Mouse (Mus musculus) midbrain, embryonic 16.5 days (tissue): ENCODE measurements around the gene Cct8. TPM values are rescaled to one million over a fixed set of nuclear protein-coding genes. Genes with fewer than 3 reads are reported as not detected.

Source experiments
- ATAC-seq: fragments of 200-750 bp; cut with Nextera tagmentation; 2 replicates; pipeline ENCODE4 v1.8.0; 2017; ENCODE audit warnings: moderate TSS enrichment
- H3K27ac ChIP-seq: fragments of 300-500 bp; sonication (generic); 2 replicates; pipeline ENCODE4 v1.5.1; 2014; ENCODE audit warnings: mild to moderate bottlenecking, low read length, mixed read lengths
- H3K27me3 ChIP-seq: fragments of 300-500 bp; sonication (generic); 2 replicates; pipeline ENCODE4 v1.6.1; 2014; ENCODE audit warnings: low read depth, low read length, mixed read lengths; ENCODE audit not compliant: control insufficient read depth, insufficient read depth
- H3K36me3 ChIP-seq: fragments of 300-500 bp; sonication (generic); 2 replicates; pipeline ENCODE4 v1.6.1; 2014; ENCODE audit warnings: mild to moderate bottlenecking, low read length, moderate library complexity, mixed read lengths; ENCODE audit not compliant: control insufficient read depth, insufficient read depth
- H3K4me1 ChIP-seq: fragments of 300-500 bp; sonication (generic); 2 replicates; pipeline ENCODE4 v1.6.1; 2014; ENCODE audit warnings: mild to moderate bottlenecking, low read length, mixed read lengths; ENCODE audit not compliant: control insufficient read depth, insufficient read depth
- H3K4me2 ChIP-seq: fragments of 300-500 bp; sonication (generic); 2 replicates; pipeline ENCODE4 v1.6.1; 2014; ENCODE audit warnings: mild to moderate bottlenecking, low read length, mixed read lengths
- H3K4me3 ChIP-seq: fragments of 300-500 bp; sonication (generic); 2 replicates; pipeline ENCODE4 v1.5.1; 2014; ENCODE audit warnings: low read depth, mild to moderate bottlenecking, low read length, moderate library complexity, mixed read lengths
- H3K9ac ChIP-seq: fragments of 300-500 bp; sonication (generic); 2 replicates; pipeline ENCODE4 v1.6.1; 2014; ENCODE audit warnings: low read depth, low read length, mixed read lengths
- H3K9me3 ChIP-seq: fragments of 300-500 bp; sonication (generic); replicated peaks from 2 replicates; pipeline ENCODE4 v1.6.1; 2014; ENCODE audit warnings: mild to moderate bottlenecking, low read length, mixed read lengths; ENCODE audit not compliant: control insufficient read depth, poor library complexity, severe bottlenecking
- WGBS: fragments of 180-500 bp; shearing (Covaris S2); extraction: QIAGEN DNeasy Blood & Tissue Kit; methylation state at CpG from one replicate; pipeline ENCODE4 v1.1.7; 2014; 5-methylcytosine and 5-hydroxymethylcytosine counted together
- polyA plus RNA-seq: library from polyadenylated mRNA; unstranded; fragments of >200 nt; fragmentation: Nextera tagmentation; extraction: Ambion mirVana; gene quantifications from 2 replicates; pipeline ENCODE4 v1.2.1, GENCODE M21; 2015

Gene Cct8
- polyA plus RNA-seq, 1 experiment from 2014 or later = 401 TPM

- Histone ChIP-seq H3K36me3 (no peaks in the 10 kb centered on the region), H3K9ac (peak within 1 kb of the TSS; percentile 95), H3K4me2 (peak within 1 kb of the TSS; percentile 83), H3K27me3 (no peaks in the 10 kb centered on the region), H3K4me1 (peaks cover 15% of the 10 kb centered on the region), H3K4me3 (peak within 1 kb of the TSS; percentile 84), H3K9me3 (no peaks in the 10 kb centered on the region), H3K27ac (peak within 1 kb of the TSS; percentile 97)
- 1% methylated on average over 38 of the region's 38 CpGs for WGBS
- ATAC-seq = peak; percentile 97
Observed at GRCm38 (mm10) chr16:87440184-87440686, 55.4 kb downstream of the Cct8 start, which contains the start of gene Rwdd2b. Gene Rwdd2b (minus strand): TSS chr16:87440573.

- H3K27ac ChIP-seq = no peak overlapping the region
- no peaks in the 10 kb centered on the region for H3K9me3 ChIP-seq
- H3K36me3 ChIP-seq = no peaks in the 10 kb centered on the region
- no peak for ATAC-seq
- 87% methylated on average over 8 of the region's 8 CpGs for WGBS
- H3K9ac ChIP-seq = no peak overlapping the region
- H3K4me3 ChIP-seq = no peak overlapping the region
- H3K4me2 ChIP-seq = no peak overlapping the region
- no peaks in the 10 kb centered on the region for H3K27me3 ChIP-seq
- peaks cover 15% of the 10 kb centered on the region for H3K4me1 ChIP-seq
Observed at GRCm38 (mm10) chr16:87438697-87439096, 57.0 kb downstream of the Cct8 start.

- no peak for ATAC-seq
- Histone ChIP-seq H3K9me3 (no peaks in the 10 kb centered on the region), H3K4me2 (no peak overlapping the region), H3K27me3 (no peaks in the 10 kb centered on the region), H3K4me1 (peaks cover 15% of the 10 kb centered on the region), H3K4me3 (no peak overlapping the region), H3K36me3 (no peaks in the 10 kb centered on the region), H3K9ac (no peak overlapping the region), H3K27ac (no peak overlapping the region)
- 95% methylated on average over 21 of the region's 21 CpGs for WGBS
Observed at GRCm38 (mm10) chr16:87437096-87437495, 58.6 kb downstream of the Cct8 start.

GRCm38 (mm10) chr16:87435411-87436205 is 60.1 kb downstream of the Cct8 start:
- ATAC-seq = no peak
- H3K9me3 ChIP-seq = no peaks in the 10 kb centered on the region

GRCm38 (mm10) chr16:87434946-87435345 is 60.7 kb downstream of the Cct8 start:
- 87% methylated on average over 6 of the region's 6 CpGs for WGBS
- H3K27ac ChIP-seq = no peak overlapping the region
- ATAC-seq = no peak

More at GRCm38 (mm10) chr16:87435411-87436205, 60.1 kb downstream of the Cct8 start:
- no peaks in the 10 kb centered on the region for H3K27me3 ChIP-seq
- no peaks in the 10 kb centered on the region for H3K36me3 ChIP-seq
- H3K4me2 ChIP-seq = no peak overlapping the region
- no peak overlapping the region for H3K9ac ChIP-seq
- no peak overlapping the region for H3K27ac ChIP-seq
- 88% methylated on average over 13 of the region's 13 CpGs for WGBS
- H3K4me1 ChIP-seq = peaks cover 9% of the 10 kb centered on the region
- H3K4me3 ChIP-seq = no peak overlapping the region

GRCm38 (mm10) chr16:87434266-87434665 is 61.4 kb downstream of the Cct8 start:
- Histone ChIP-seq H3K27me3 (no peaks in the 10 kb centered on the region), H3K9ac (no peak overlapping the region), H3K9me3 (no peaks in the 10 kb centered on the region), H3K4me3 (no peak overlapping the region), H3K36me3 (no peaks in the 10 kb centered on the region), H3K4me2 (no peak overlapping the region), H3K4me1 (peaks cover 5% of the 10 kb centered on the region), H3K27ac (no peak overlapping the region)
- WGBS = 96% methylated on average over 7 of the region's 7 CpGs
- ATAC-seq = no peak

More at GRCm38 (mm10) chr16:87434946-87435345, 60.7 kb downstream of the Cct8 start:
- Histone ChIP-seq H3K4me2 (no peak overlapping the region), H3K27me3 (no peaks in the 10 kb centered on the region), H3K9me3 (no peaks in the 10 kb centered on the region), H3K4me3 (no peak overlapping the region), H3K36me3 (no peaks in the 10 kb centered on the region), H3K9ac (no peak overlapping the region), H3K4me1 (peaks cover 11% of the 10 kb centered on the region)

Other genes starting within 250 kb of the Cct8 start
- gene N6amt1, start 141.7 kb downstream of the Cct8 start, polyA plus RNA-seq = 18.2 and 18.8 TPM in 2 replicates
- 23.7 and 28.7 TPM in 2 replicates for gene Ltn1, start 63.3 kb downstream of the Cct8 start, polyA plus RNA-seq
- gene Rwdd2b, start 55.3 kb downstream of the Cct8 start, polyA plus RNA-seq = 14.9 and 15.6 TPM in 2 replicates
- gene Usp16, start 41.2 kb downstream of the Cct8 start, polyA plus RNA-seq = 44.4 and 45.9 TPM in 2 replicates
- not detected in 2 replicates for gene Map3k7cl, start 57.5 kb upstream of the Cct8 start, polyA plus RNA-seq
- 14.3 and 15.9 TPM in 2 replicates for gene Bach1, start 203.1 kb upstream of the Cct8 start, polyA plus RNA-seq